Mouse (Mus musculus) lung, adult 2 months (tissue): ENCODE measurements around the gene Il3. TPM values are rescaled to one million over a fixed set of nuclear protein-coding genes. Genes with fewer than 3 reads are reported as not detected.

ENCODE experiments used
- DNase-seq: peaks from one replicate; pipeline ENCODE4 v3.0.0; 2022
- H3K4me1 ChIP-seq: fragments of 200-500 bp; 2 replicates; pipeline ENCODE4 v1.6.1; 2011; ENCODE audit warnings: low read length; ENCODE audit not compliant: control insufficient read depth, insufficient read depth
- H3K4me3 ChIP-seq: fragments of 200-500 bp; replicated peaks from 2 replicates; pipeline ENCODE3; 2011; ENCODE audit warnings: low read depth, mild to moderate bottlenecking, control low read depth, low read length; ENCODE audit errors: extremely low read depth
- CTCF ChIP-seq: fragments of 200-500 bp; IDR thresholded peaks from 2 replicates; pipeline ENCODE4 v1.5.1; 2011; ENCODE audit warnings: mild to moderate bottlenecking, low read length, control low read depth; ENCODE audit not compliant: insufficient read depth
- POLR2A ChIP-seq: fragments of 200-500 bp; IDR thresholded peaks from 2 replicates; pipeline ENCODE4 v1.6.1; 2011; ENCODE audit warnings: low read depth, mild to moderate bottlenecking, control low read depth, low read length, borderline replicate concordance; ENCODE audit errors: extremely low read depth
- WGBS: fragments of 180-500 bp; shearing (Covaris S2); methylation state at CpG from one replicate; pipeline ENCODE4 v1.1.7; 2018; 5-methylcytosine and 5-hydroxymethylcytosine counted together
- polyA plus RNA-seq: library from polyadenylated mRNA; depleted of rRNA; stranded (reverse); fragments of >200 nt; gene quantifications from 2 replicates; pipeline ENCODE4 v1.2.3, GENCODE M21; 2012; rRNA removed

Il3 gene
- polyA plus RNA-seq = not detected in 2 replicates

- TF ChIP-seq POLR2A (no peak), CTCF (no peak)
- no peak for DNase-seq
- H3K4me1 ChIP-seq = no peaks in the 10 kb centered on the region
- WGBS = 69% methylated on average over 6 of the region's 6 CpGs
- H3K4me3 ChIP-seq = no peak within 1 kb of the TSS
Measured at GRCm38 (mm10) chr11:54267177-54267576, at the start of gene Il3. Gene Il3 (minus strand): TSS chr11:54267277.

- TF ChIP-seq POLR2A = no peak
- TF ChIP-seq CTCF = no peak
- Histone ChIP-seq H3K4me3 (no peak overlapping the region), H3K4me1 (no peaks in the 10 kb centered on the region)
- 94% methylated on average over 5 of the region's 5 CpGs for WGBS
- DNase-seq = no peak
Measured at GRCm38 (mm10) chr11:54315336-54315735, 48.3 kb upstream of the Il3 start.

- no peak for DNase-seq
- Histone ChIP-seq H3K4me3 (no peak overlapping the region), H3K4me1 (no peaks in the 10 kb centered on the region)
- 38% methylated on average over 3 of the region's 3 CpGs for WGBS
- TF ChIP-seq CTCF (no peak), POLR2A (no peak)
Measured at GRCm38 (mm10) chr11:54314740-54315139, 47.7 kb upstream of the Il3 start.

- WGBS = 84% methylated on average over 7 of the region's 7 CpGs
- no peaks in the 10 kb centered on the region for H3K4me1 ChIP-seq
- TF ChIP-seq POLR2A (no peak), CTCF (no peak)
- DNase-seq = no peak
- H3K4me3 ChIP-seq = no peak overlapping the region
Measured at GRCm38 (mm10) chr11:54313391-54314360, 46.6 kb upstream of the Il3 start.

GRCm38 (mm10) chr11:54312603-54313002 is 45.5 kb upstream of the Il3 start:
- no peaks in the 10 kb centered on the region for H3K4me1 ChIP-seq
- TF ChIP-seq POLR2A (no peak), CTCF (no peak)
- H3K4me3 ChIP-seq = no peak overlapping the region
- WGBS = 30% methylated on average over 1 of the region's 1 CpGs
- no peak for DNase-seq

GRCm38 (mm10) chr11:54312021-54312420 is 44.9 kb upstream of the Il3 start:
- peak; percentile 25 for DNase-seq

GRCm38 (mm10) chr11:54310588-54310987 is 43.5 kb upstream of the Il3 start:
- no peak for DNase-seq
- Histone ChIP-seq H3K4me3 (no peak overlapping the region), H3K4me1 (no peaks in the 10 kb centered on the region)
- WGBS = 61% methylated on average over 2 of the region's 2 CpGs
- TF ChIP-seq CTCF (no peak), POLR2A (no peak)

More at GRCm38 (mm10) chr11:54312021-54312420, 44.9 kb upstream of the Il3 start:
- TF ChIP-seq POLR2A = no peak
- no peak for TF ChIP-seq CTCF
- no peaks in the 10 kb centered on the region for H3K4me1 ChIP-seq
- 35% methylated on average over 5 of the region's 5 CpGs for WGBS
- no peak overlapping the region for H3K4me3 ChIP-seq

- 63% methylated on average over 7 of the region's 7 CpGs for WGBS
- no peaks in the 10 kb centered on the region for H3K4me1 ChIP-seq
- DNase-seq = peak; percentile 47
- H3K4me3 ChIP-seq = no peak overlapping the region
- TF ChIP-seq POLR2A (no peak), CTCF (peak; percentile 83)
Measured at GRCm38 (mm10) chr11:54307139-54307816, 40.2 kb upstream of the Il3 start.

GRCm38 (mm10) chr11:54305331-54305730 is 38.3 kb upstream of the Il3 start:
- no peak for DNase-seq
- TF ChIP-seq CTCF (no peak), POLR2A (no peak)
- 91% methylated on average over 3 of the region's 3 CpGs for WGBS
- H3K4me3 ChIP-seq = no peak overlapping the region
- H3K4me1 ChIP-seq = no peaks in the 10 kb centered on the region
